Mouse (Mus musculus): ENCODE results near the gene Cdc40.

Gene Cdc40

DNA sequence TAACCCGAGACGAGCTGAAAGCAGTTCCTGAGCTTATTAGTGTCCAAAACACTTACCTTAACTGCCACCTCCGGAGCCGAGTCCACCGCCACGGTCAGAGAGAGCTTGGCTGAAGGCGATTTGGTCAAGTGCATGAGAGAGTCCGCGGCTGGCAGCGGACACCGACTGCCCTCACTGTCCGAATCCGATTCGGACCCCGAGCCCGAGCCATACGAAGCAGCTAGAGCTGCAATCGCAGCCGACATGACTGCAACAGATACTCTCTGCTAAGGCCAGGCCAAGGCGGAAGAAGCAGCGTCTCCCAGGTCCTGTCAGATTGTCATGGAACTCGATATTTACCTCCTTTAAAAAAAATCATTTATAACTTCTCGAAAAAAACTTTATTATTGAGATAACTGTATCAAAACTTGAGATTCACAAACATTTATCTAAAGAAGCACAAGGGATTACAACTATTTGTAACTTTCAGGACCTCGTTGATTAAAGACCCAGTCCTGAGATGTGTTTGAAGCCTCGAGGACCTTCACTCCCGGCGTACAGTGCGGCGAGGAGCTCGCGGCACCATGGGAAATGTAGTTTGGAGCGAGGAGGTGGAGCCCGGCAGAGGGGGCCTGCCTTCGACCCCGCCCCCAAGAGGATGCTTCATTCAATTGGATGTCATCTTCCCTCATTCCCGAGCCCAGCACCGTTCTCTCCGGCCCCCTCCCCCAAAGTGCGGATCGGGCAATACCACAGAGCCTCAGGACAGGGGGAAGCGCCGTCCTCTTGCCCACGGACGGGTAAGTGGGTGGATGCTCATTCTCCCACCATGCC lies at the start of gene Cdc40, which contains the start of gene Wasf1:
TSS of gene Cdc40 (minus strand) at position 481 of the 813 bp plus-strand sequence.
TSS of gene Wasf1 (plus strand) at position 645 of the 813 bp plus-strand sequence.
- peak; percentile 85 for DNase-seq (ENCODE audit: low read depth)

DNA sequence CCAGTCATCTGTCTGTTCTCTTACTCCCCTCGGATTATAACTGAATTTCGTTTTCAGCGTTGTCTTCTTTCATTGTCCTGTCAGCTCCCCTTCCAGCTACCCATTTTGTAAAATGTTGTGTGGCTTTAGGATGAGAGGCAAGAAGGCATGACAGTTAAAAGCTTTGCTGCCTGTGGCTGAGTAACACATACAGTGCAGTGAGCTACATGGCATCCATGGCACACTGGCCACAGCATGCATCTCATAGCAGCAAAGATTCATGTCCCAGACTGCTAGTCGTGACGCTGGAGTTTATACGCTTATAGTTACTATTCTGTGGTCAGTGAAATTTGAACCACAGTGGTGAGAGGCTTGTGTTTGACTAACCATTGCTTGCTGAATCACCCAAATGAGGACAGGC lies 36.4 kb upstream of the Cdc40 start:
- no peak for DNase-seq (ENCODE audit: low read depth)

DNA sequence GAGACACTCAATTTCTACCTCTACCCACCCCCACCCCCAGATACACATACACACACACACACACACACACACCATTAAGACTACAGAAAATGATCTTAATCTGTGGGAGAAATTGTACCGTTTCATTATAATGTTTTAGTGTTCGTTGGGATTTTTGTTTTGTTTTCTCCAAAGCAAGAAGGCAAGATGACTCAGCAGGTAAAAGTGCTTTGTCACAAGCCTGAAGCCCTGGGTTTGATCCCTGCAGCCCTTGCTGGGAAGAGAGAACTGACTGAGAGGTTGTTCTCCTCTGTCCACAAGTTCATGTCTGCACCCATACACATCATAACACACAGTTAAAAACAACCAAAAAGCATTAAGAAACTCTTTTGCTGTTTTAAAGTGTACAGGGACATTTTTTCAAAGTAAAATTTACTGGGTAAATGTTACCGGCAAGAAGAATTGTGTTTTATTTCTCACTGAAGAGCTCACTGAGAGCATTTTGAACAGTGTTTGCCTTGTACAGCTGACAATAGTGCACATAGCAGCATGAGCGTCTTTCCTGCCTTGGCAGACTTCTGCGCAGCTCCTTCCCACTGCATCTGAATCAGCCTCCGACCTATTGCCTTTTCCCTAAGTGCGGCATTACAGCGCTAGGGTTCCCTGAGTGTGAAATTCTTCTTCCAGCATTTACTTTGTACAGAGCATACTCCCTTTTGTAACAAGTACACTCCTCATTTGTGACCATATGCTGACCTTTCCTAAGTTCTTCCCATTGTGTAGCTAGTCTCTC lies 35.7 kb upstream of the Cdc40 start:
- DNase-seq (ENCODE audit: low read depth), result no peak

DNA sequence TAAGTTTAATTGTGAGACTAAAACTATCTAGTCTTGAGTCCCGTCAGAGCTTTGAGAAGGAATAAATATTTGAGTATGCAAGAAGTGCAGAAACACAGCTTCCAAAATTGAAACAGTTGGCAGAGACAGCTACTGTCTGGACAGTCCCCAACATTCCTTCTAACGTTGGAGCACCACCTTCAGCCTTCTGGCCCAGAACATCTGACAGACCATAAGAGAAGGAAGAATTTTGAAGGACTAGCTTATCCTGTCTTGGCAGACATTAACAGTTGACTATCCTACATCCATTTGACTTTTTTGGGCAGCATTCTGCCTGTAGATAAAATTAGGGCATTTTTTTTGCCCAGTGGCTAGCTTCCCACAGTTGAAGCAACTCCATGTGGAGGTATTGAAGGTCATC lies 32.1 kb upstream of the Cdc40 start:
- DNase-seq (ENCODE audit: low read depth), result no peak

GRCm38 (mm10) chr10:40910811-40911210 lies 27.7 kb upstream of the Cdc40 start:
- DNase-seq (ENCODE audit: low read depth), result no peak

- no peak for DNase-seq (ENCODE audit: low read depth)
These were observed 25.5 kb upstream of the Cdc40 start for GRCm38 (mm10) chr10:40908580-40908979.

DNA sequence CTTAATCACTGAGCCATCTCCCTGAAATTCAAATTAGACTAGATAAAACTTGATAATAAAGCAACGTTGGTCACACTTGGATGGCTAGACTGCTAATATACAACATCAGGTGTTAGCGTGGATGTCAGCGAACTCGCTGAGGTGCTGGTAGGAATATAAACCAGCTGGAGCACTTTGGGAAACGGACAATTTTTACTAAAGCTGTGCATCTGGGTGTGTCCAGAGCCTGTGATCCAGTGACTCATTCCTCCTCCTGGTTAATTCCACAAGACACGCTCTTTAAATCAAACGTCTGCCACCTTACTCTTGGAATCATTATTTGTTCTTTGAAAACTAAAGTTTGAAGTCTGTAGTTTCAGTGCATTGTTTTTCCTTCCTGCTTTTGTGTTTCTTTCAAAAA lies 23.7 kb upstream of the Cdc40 start:
- no peak for DNase-seq (ENCODE audit: low read depth)

DNA sequence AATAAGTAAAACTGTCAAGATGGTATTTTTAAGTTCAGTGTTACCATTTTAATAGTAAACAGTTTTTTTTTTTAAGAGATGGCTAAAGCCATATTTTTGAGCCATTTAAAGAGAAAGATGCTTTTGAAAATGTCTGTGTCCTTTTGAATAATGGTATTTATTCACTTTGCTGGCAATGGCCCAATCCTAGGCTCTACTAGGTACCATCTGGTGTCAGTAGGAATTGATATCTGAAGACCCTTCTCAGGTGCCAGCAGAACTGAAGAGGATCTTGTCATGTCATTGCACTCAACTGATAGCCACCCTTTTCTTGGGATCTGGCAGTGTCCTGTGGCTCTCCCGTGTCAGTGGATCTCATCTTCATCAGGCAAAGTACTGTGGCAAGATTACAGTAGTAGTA lies 23.0 kb upstream of the Cdc40 start:
- DNase-seq (ENCODE audit: low read depth), result no peak

DNA sequence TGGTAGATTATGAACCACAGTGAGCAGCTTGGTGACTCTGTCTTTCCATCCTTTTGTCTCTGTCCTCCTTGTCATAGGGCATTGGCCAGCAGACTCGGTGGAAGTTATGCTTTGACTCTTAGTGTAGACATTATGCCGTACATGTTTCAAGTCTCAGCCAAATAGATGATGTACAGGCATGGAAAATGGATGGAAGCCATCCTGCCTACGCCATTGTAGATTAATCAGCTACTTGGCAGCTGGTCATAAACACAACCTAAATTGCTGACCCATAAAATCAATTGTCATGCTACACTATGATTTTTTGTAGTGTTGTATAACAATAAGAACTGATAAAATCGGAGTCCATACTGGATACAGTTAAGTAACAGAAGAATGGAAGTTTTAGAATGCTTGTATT lies 18.7 kb upstream of the Cdc40 start:
- no peak for DNase-seq (ENCODE audit: low read depth)

- no peak for DNase-seq (ENCODE audit: low read depth)
These were observed 13.5 kb upstream of the Cdc40 start for GRCm38 (mm10) chr10:40896656-40897055.

DNA sequence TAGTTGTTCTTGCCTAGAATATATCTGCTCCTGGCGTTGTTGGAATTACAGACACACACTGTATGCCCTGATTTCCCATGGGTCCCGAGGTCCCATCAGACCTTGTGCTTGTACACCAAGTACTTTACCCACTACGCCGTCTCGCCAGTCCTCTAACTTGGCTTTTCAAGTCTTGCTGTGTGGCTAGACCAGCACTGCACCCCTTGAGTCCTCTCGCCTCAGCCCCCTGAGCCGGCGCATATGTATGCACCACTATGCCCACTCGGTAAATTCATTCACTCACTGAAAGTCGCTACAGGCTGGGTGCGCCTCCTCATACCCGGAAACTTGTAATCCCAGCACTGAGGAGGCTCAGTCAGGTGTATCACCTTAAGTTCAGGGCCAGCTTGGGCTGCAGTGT lies 12.7 kb upstream of the Cdc40 start:
- no peak for DNase-seq (ENCODE audit: low read depth)

DNA sequence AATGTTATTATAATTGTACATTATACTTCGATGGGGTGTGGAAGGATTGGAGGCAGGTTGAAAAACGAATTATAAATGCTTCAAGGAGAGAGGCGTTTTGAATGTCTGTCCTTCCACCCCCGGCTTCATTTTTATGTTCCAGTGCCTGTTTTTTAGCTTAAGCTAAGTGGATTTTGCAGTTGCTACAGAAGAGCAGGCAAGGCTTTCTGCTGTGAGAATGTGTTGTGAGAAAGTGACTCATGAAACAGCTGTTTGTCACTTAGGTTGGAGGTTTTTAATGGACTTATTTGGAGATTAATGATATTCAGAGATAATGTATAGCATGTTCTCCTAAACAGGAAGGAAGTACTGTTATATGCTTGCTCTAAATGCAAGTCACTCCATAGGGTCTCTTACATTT lies 6.0 kb upstream of the Cdc40 start:
- DNase-seq (ENCODE audit: low read depth), result no peak

GRCm38 (mm10) chr10:40887316-40887715 lies 4.2 kb upstream of the Cdc40 start:
- DNase-seq (ENCODE audit: low read depth), result no peak

DNA sequence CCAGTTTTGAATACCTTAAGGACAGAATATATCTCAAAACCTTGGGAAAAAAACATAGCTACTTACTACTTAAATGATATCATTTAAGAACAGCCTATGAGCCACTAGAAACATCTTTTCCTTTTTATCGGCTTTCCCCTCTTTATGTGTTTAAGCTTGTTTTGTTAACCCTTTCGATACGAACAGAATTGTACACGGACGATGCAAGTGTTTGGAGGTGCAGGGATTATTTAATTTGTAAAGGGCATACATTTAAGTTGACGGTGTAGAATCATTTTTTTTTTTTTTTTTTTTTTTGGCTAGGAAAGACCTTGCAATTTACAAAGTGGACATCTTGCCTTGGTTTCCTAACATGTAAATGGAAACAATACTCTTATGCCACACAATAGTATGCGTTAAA lies 2.3 kb upstream of the Cdc40 start:
- DNase-seq (ENCODE audit: low read depth), result no peak

GRCm38 (mm10) chr10:40884279-40884806 lies 1.2 kb upstream of the Cdc40 start:
- no peak for DNase-seq (ENCODE audit: low read depth)

- DNase-seq (ENCODE audit: low read depth), result no peak
These were observed 650 bp upstream of the Cdc40 start for GRCm38 (mm10) chr10:40883644-40884278.

- no peak for DNase-seq (ENCODE audit: low read depth)
These were observed 778 bp downstream of the Cdc40 start for GRCm38 (mm10) chr10:40882333-40882732.

DNA sequence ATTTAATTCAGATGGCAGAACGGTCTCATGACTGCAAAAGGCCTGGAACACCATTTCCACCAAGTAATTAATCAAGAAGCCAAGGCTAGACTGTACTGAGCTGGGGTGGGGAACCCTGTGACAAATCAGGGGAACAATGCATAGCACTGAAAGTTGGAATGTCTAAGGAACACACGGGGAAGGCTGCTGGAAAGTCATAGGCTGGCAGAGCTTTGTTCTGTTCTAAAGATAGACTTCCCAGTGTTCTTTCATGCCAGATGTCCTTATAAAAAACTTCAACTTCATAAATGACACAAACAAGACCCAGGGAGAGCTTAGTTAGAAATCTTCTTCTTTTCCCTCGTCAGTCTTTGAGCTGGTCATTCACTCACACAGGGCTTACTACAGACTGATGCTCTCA lies 1.9 kb downstream of the Cdc40 start:
- no peak for DNase-seq (ENCODE audit: low read depth)

- no peak for DNase-seq (ENCODE audit: low read depth)
These were observed 3.1 kb downstream of the Cdc40 start for GRCm38 (mm10) chr10:40879969-40880368.

- DNase-seq (ENCODE audit: low read depth), result no peak
These were observed 4.9 kb downstream of the Cdc40 start for GRCm38 (mm10) chr10:40878246-40878645.

GRCm38 (mm10) chr10:40872052-40872451 lies 11.1 kb downstream of the Cdc40 start:
- no peak for DNase-seq (ENCODE audit: low read depth)

GRCm38 (mm10) chr10:40871301-40871700 lies 11.8 kb downstream of the Cdc40 start:
- DNase-seq (ENCODE audit: low read depth), result no peak

GRCm38 (mm10) chr10:40868081-40868480 lies 15.0 kb downstream of the Cdc40 start:
- no peak for DNase-seq (ENCODE audit: low read depth)
